Mouse (Mus musculus) intestine, embryonic 16.5 days (tissue): ENCODE results near the gene Tnn. TPM values are rescaled to one million over a fixed set of nuclear protein-coding genes. Genes with fewer than 3 reads are reported as not detected.

ENCODE experiments used
- ATAC-seq: fragments of 200-750 bp; cut with Nextera tagmentation; 2 replicates; pipeline ENCODE4 v1.8.0; 2017; ENCODE audit warnings: moderate TSS enrichment, moderate library complexity
- H3K27ac ChIP-seq: fragments of 300-500 bp; sonication (generic); 2 replicates; pipeline ENCODE4 v1.5.1; 2014; ENCODE audit warnings: mild to moderate bottlenecking, low read length
- H3K27me3 ChIP-seq: fragments of 300-500 bp; sonication (generic); replicated peaks from 2 replicates; pipeline ENCODE4 v1.6.1; 2014; ENCODE audit warnings: low read length, control low read depth, mixed read lengths; ENCODE audit not compliant: control insufficient read depth, insufficient read depth
- H3K36me3 ChIP-seq: fragments of 300-500 bp; sonication (generic); 2 replicates; pipeline ENCODE4 v1.6.1; 2014; ENCODE audit warnings: low read length, control low read depth; ENCODE audit not compliant: control insufficient read depth, insufficient read depth
- H3K4me1 ChIP-seq: fragments of 300-500 bp; sonication (generic); 2 replicates; pipeline ENCODE4 v1.6.1; 2014; ENCODE audit warnings: low read length, control low read depth, mixed read lengths; ENCODE audit not compliant: control insufficient read depth, insufficient read depth
- H3K4me2 ChIP-seq: fragments of 300-500 bp; sonication (generic); 2 replicates; pipeline ENCODE4 v1.6.1; 2014; ENCODE audit warnings: low read depth, low read length, control low read depth
- H3K4me3 ChIP-seq: fragments of 300-500 bp; sonication (generic); 2 replicates; pipeline ENCODE4 v1.5.1; 2014; ENCODE audit warnings: mild to moderate bottlenecking, low read length
- H3K9ac ChIP-seq: fragments of 300-500 bp; sonication (generic); 2 replicates; pipeline ENCODE4 v1.6.1; 2014; ENCODE audit warnings: low read depth, low read length
- H3K9me3 ChIP-seq: fragments of 300-500 bp; sonication (generic); 2 replicates; pipeline ENCODE4 v1.6.1; 2016; ENCODE audit warnings: low read length, control low read depth; ENCODE audit not compliant: control insufficient read depth
- WGBS: fragments of 180-500 bp; shearing (Covaris S2); extraction: QIAGEN DNeasy Blood & Tissue Kit; methylation state at CpG from one replicate; pipeline ENCODE4 v1.1.7; 2014; 5-methylcytosine and 5-hydroxymethylcytosine counted together
- polyA plus RNA-seq: library from polyadenylated mRNA; unstranded; fragments of >200 nt; fragmentation: Nextera tagmentation; extraction: Ambion mirVana; gene quantifications from 2 replicates; pipeline ENCODE4 v1.2.1, GENCODE M21; 2015

Gene Tnn
- polyA plus RNA-seq, 1 experiment from 2014 or later = 6.1 TPM

- no peaks in the 10 kb centered on the region for H3K36me3 ChIP-seq
- WGBS = 65% methylated on average over 11 of the region's 11 CpGs
- H3K4me1 ChIP-seq = no peaks in the 10 kb centered on the region
- H3K9ac ChIP-seq = no peak overlapping the region
- no peak overlapping the region for H3K4me3 ChIP-seq
- ATAC-seq = no peak
- no peaks in the 10 kb centered on the region for H3K27me3 ChIP-seq
- no peaks in the 10 kb centered on the region for H3K9me3 ChIP-seq
- H3K27ac ChIP-seq = no peak overlapping the region
- H3K4me2 ChIP-seq = no peak overlapping the region
Observed at GRCm38 (mm10) chr1:160149291-160149906, 4.0 kb downstream of the Tnn start.

- no peak for ATAC-seq
- Histone ChIP-seq H3K27me3 (no peaks in the 10 kb centered on the region), H3K4me2 (no peak overlapping the region), H3K4me1 (no peaks in the 10 kb centered on the region), H3K36me3 (no peaks in the 10 kb centered on the region), H3K9ac (no peak overlapping the region), H3K9me3 (no peaks in the 10 kb centered on the region), H3K27ac (no peak overlapping the region), H3K4me3 (no peak overlapping the region)
- WGBS = 83% methylated on average over 7 of the region's 7 CpGs
Observed at GRCm38 (mm10) chr1:160147274-160147673, 6.1 kb downstream of the Tnn start.

- 71% methylated on average over 3 of the region's 3 CpGs for WGBS
- Histone ChIP-seq H3K9me3 (no peaks in the 10 kb centered on the region), H3K4me1 (no peaks in the 10 kb centered on the region), H3K27me3 (no peaks in the 10 kb centered on the region), H3K9ac (no peak overlapping the region), H3K36me3 (no peaks in the 10 kb centered on the region), H3K27ac (no peak overlapping the region), H3K4me2 (no peak overlapping the region), H3K4me3 (no peak overlapping the region)
- no peak for ATAC-seq
Observed at GRCm38 (mm10) chr1:160145606-160146005, 7.8 kb downstream of the Tnn start.

- no peaks in the 10 kb centered on the region for H3K36me3 ChIP-seq
- no peaks in the 10 kb centered on the region for H3K9me3 ChIP-seq
- H3K27me3 ChIP-seq = no peaks in the 10 kb centered on the region
- ATAC-seq = no peak
- H3K9ac ChIP-seq = no peak overlapping the region
- WGBS = 67% methylated on average over 7 of the region's 7 CpGs
- no peaks in the 10 kb centered on the region for H3K4me1 ChIP-seq
- H3K4me3 ChIP-seq = no peak overlapping the region
- H3K27ac ChIP-seq = no peak overlapping the region
- no peak overlapping the region for H3K4me2 ChIP-seq
Observed at GRCm38 (mm10) chr1:160144343-160144742, 9.0 kb downstream of the Tnn start.

- ATAC-seq = no peak; the same call in 1 of the 2 replicates
- Histone ChIP-seq H3K9me3 (no peaks in the 10 kb centered on the region), H3K4me2 (no peak overlapping the region), H3K27ac (no peak overlapping the region), H3K9ac (no peak overlapping the region), H3K4me3 (no peak overlapping the region), H3K4me1 (no peaks in the 10 kb centered on the region), H3K36me3 (no peaks in the 10 kb centered on the region), H3K27me3 (no peaks in the 10 kb centered on the region)
- 62% methylated on average over 7 of the region's 7 CpGs for WGBS
Observed at GRCm38 (mm10) chr1:160136362-160136890, 17.0 kb downstream of the Tnn start.

GRCm38 (mm10) chr1:160133464-160134079 is 19.8 kb downstream of the Tnn start:
- Histone ChIP-seq H3K4me2 (no peak overlapping the region), H3K27me3 (no peaks in the 10 kb centered on the region), H3K9ac (no peak overlapping the region), H3K27ac (no peak overlapping the region), H3K4me3 (no peak overlapping the region), H3K9me3 (no peaks in the 10 kb centered on the region), H3K36me3 (no peaks in the 10 kb centered on the region), H3K4me1 (no peaks in the 10 kb centered on the region)
- WGBS = 52% methylated on average over 4 of the region's 4 CpGs
- no peak for ATAC-seq

GRCm38 (mm10) chr1:160123957-160124356 is 29.4 kb downstream of the Tnn start:
- Histone ChIP-seq H3K9me3 (no peaks in the 10 kb centered on the region), H3K4me1 (peaks cover 8% of the 10 kb centered on the region; the same call in 1 of the 2 replicates), H3K27me3 (no peaks in the 10 kb centered on the region), H3K4me3 (no peak overlapping the region), H3K4me2 (no peak overlapping the region), H3K27ac (no peak overlapping the region), H3K9ac (no peak overlapping the region), H3K36me3 (no peaks in the 10 kb centered on the region)
- WGBS = 73% methylated on average over 2 of the region's 2 CpGs
- ATAC-seq = peak; percentile 91

GRCm38 (mm10) chr1:160108604-160109003 is 44.8 kb downstream of the Tnn start:
- Histone ChIP-seq H3K4me1 (no peaks in the 10 kb centered on the region), H3K36me3 (no peaks in the 10 kb centered on the region), H3K4me3 (no peak overlapping the region), H3K9me3 (no peaks in the 10 kb centered on the region), H3K4me2 (no peak overlapping the region), H3K9ac (no peak overlapping the region), H3K27ac (no peak overlapping the region), H3K27me3 (no peaks in the 10 kb centered on the region)
- 77% methylated on average over 2 of the region's 2 CpGs for WGBS
- ATAC-seq = no peak

GRCm38 (mm10) chr1:160105426-160105825 is 48.0 kb downstream of the Tnn start:
- Histone ChIP-seq H3K27me3 (no peaks in the 10 kb centered on the region), H3K4me2 (no peak overlapping the region), H3K27ac (no peak overlapping the region), H3K9me3 (no peaks in the 10 kb centered on the region), H3K36me3 (no peaks in the 10 kb centered on the region), H3K4me3 (no peak overlapping the region), H3K9ac (no peak overlapping the region), H3K4me1 (no peaks in the 10 kb centered on the region)
- ATAC-seq = no peak
- WGBS = 68% methylated on average over 5 of the region's 5 CpGs
